Mouse (Mus musculus): Measurements from ENCODE around the gene Opcml. TPM values are rescaled to one million over a fixed set of nuclear protein-coding genes. Genes with fewer than 3 reads are reported as not detected.

The Opcml gene
- polyA plus RNA-seq, 1 experiment from 2014 or later, result not detected

DNA sequence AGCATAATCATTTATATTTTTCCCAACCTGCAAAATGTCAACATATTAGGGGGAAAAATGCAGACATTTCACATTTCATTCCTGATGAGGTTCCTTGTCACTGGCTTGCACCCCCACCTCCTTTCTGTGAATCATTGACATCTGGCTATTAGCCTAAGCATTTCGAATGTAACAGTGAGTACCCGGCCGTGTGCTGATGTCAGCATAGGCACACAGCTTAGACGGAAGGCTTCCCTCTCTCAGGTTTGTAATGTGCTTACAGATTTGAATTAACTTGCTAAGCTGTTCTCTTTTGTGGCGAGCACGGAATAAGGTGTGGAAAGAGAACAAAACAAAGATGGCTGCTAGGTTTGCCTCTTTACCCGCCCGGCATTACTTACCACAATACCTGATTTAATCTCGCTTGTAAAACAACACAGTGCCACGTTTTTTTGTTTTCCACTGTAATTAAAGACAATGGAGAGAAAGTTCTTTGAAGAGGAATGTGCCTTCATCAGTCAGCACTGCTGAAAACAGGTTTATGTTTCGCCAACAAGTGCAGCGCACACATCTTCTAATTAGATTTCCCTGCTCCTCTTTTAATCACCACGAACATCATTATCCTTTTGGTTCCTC, 1121.1 kb downstream of the Opcml start:
- ATAC-seq, result no peak
- ChIA-PET CTCF (no interaction called here), POLR2A (no interaction called here)
- TF ChIP-seq CTCF (IDR thresholded peaks at IDR 0.05), result no peak
- H3K27me3 ChIP-seq, result peaks cover 4% of the 10 kb centered on the region
- no peak for DNase-seq (ENCODE audit: low read depth, low spot score)
- in situ Hi-C loops (cut with MboI; ENCODE audit: low pct_unique_long_range_greater_than_20kb), result no loop called here

DNA sequence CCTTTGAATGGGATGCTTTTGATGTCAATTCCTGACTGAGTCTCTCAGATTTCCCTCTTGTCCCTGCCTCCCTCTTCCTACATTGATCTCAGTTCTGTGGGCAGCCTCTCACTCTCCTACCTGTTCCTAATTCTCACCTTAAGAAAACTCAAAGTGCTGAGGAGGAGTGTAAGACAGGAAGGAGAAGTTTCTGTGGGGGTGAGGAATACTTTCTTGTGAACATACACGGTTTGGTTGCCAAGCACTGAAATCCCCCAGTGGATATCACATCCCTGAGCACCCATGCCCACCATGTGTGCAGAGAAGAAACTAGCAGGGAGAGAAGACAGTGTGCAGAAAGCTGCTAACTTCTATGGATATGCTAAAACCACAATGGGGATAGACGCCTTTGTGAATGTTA, 1141.5 kb downstream of the Opcml start:
- ChIA-PET POLR2A (no interaction called here), CTCF (no interaction called here)
- DNase-seq (ENCODE audit: low read depth, low spot score) (no peak), ATAC-seq (no peak)
- TF ChIP-seq CTCF (IDR thresholded peaks at IDR 0.05), result no peak
- in situ Hi-C loops (cut with MboI; ENCODE audit: low pct_unique_long_range_greater_than_20kb), result no loop called here
- H3K27me3 ChIP-seq, result peaks cover 47% of the 10 kb centered on the region

DNA sequence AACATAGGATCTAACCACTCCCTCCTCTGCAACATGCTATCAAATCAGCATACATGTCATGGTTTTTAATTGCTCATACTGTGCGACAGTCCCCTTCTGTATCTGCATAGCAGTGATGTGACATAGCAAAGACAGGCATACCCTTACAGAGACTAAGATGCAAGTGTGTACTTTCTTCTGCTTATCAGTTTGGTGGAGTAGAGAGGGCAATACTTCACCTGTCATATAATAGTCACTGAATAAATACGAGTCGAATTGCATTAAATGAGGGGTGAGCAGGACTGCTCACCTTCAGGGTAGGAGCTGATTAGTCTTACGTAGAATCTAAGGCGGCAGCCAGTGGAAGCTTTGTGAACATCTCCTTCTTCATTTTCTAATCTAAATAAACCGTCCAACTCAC, 1146.6 kb downstream of the Opcml start:
- DNase-seq (ENCODE audit: low read depth, low spot score) (no peak), ATAC-seq (no peak)
- ChIA-PET POLR2A (no interaction called here), CTCF (no interaction called here)
- TF ChIP-seq CTCF (IDR thresholded peaks at IDR 0.05), result no peak
- peaks cover 47% of the 10 kb centered on the region for H3K27me3 ChIP-seq
- in situ Hi-C loops (cut with MboI; ENCODE audit: low pct_unique_long_range_greater_than_20kb), result no loop called here

- TF ChIP-seq CTCF (IDR thresholded peaks at IDR 0.05), result peak; percentile 58
- no peak for ATAC-seq
- no peak for DNase-seq (ENCODE audit: low read depth, low spot score)
- in situ Hi-C loops (cut with MboI; ENCODE audit: low pct_unique_long_range_greater_than_20kb), result no loop called here
- peaks cover 46% of the 10 kb centered on the region for H3K27me3 ChIP-seq
- CTCF ChIA-PET, result no interaction called here
- POLR2A ChIA-PET, result no interaction called here
Observed at GRCm38 (mm10) chr9:28937980-28938379, 1147.4 kb downstream of the Opcml start.

DNA sequence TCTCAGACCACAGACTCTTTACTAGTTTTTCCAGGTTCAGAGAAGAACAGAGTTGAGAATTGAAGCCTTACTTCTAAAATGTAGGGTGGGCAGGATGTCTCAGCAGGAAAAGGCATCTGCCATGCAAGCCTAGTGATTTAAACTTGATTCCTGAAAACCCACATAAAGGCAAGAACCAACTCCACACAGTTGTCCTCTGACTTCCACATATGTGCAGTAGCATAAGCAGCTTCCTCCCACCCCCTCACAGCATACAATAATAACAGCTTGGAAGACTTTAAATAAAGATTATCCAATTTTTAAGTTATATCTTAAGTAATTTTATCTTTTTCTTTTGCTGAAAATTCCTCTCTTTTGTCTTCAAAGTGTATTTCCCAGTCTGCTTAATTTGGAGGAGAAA, 1150.3 kb downstream of the Opcml start:
- no peak for TF ChIP-seq CTCF (IDR thresholded peaks at IDR 0.05)
- no peak for DNase-seq (ENCODE audit: low read depth, low spot score)
- peaks cover 24% of the 10 kb centered on the region for H3K27me3 ChIP-seq
- in situ Hi-C loops (cut with MboI; ENCODE audit: low pct_unique_long_range_greater_than_20kb), result no loop called here
- ChIA-PET CTCF (no interaction called here), POLR2A (no interaction called here)
- ATAC-seq, result no peak

GRCm38 (mm10) chr9:28969455-28969854, 1178.9 kb downstream of the Opcml start:
- ChIA-PET POLR2A (no interaction called here), CTCF (no interaction called here)
- DNase-seq (ENCODE audit: low read depth, low spot score) (no peak), ATAC-seq (no peak)
- TF ChIP-seq CTCF (IDR thresholded peaks at IDR 0.05), result no peak
- in situ Hi-C loops (cut with MboI; ENCODE audit: low pct_unique_long_range_greater_than_20kb), result no loop called here
- H3K27me3 ChIP-seq, result peaks cover 46% of the 10 kb centered on the region

Data from Patski (cell line).